Mouse (Mus musculus): ENCODE data around the gene Igf2.

The Igf2 gene

DNA sequence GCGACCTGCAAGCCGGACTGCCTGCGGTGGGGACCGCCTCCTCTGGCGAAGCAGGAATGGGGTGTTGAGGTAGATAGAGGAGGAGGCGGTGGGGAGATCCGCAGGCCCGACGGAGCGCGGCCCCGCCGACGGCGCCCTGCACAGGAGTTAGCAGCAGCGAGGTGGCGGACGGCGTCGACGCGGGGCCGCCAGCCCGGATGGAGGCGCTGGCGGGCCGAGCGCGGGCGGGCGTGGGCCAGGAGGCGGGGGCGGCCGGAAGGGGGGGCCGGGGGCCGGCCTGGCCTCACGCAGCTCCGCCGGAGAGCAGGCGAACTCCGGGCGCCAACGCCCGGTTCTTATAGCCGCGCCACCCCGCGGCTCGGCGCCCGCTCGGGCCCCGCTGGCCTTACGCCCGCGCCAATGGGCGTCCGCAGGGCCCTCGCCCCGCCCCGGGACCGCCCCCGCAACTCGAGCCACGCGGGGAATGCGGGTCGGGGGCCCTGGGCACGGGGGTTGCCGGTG lies 7.4 kb downstream of the Igf2 start:
- DNase-seq (ENCODE audit: inconsistent ontology term) = no peak

DNA sequence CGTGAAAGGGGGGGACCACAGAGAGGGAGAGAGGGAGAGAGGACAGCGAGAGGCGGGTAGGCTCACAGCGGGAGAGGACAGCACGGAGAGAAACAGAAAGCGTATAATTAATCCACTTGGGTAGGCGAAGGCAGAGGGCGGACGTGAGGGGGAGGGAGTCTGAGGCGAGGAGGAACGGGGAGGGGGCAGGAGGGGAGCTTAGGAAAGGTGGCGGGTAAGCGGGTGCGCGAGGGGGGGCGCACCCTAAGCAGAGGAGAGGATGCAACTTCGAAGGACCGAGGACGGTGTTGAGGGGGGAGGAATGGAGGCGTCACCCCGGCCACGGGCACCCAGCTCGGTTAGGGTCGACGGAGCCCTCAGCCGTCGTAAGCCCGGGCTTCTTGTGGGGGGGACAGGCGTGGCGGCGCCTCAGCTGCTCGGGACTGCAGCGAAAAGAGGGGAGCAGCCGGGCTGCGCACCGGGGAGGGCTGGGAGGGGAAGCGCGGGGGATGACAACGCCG lies 7.9 kb downstream of the Igf2 start:
- no peak for DNase-seq (ENCODE audit: inconsistent ontology term)

DNA sequence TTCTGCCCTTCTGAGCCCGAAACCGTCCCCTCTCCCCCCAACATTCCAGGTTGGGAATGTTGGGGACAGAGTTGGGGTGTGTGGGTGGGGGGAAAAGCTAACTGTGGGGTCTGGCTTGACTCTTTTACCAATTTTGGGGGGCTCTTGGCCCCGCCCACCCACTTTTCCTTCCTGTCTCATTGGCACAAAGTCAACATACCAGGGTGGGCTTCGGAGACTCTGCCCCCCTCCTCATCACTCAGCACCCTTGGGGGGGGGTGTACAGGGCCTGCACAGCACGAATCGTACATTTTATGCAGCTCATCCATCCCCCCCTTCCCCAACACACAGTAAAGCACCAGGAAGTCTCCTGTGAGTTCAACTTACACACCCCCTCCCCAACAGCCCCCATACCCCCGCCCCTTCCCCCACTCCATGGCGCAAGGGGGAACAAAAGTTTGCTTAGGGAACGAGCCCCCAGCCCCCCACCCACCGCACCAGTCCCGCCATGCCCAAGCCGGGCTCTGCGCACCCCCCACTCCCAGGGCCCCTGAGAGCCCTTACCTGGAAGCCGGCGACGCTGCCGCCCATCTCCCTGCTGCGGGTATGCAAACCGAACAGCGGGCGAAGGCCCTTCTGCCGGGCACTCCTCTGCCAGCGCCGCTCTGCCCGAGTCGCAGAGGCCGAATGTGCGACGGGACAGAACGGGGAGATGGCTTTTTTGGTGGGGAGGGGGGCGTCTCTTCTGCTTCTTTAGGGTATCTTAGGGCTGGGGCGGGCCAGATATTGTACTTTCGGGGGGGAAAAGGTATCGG lies 8.6 kb downstream of the Igf2 start:
- no peak for DNase-seq (ENCODE audit: inconsistent ontology term)

DNA sequence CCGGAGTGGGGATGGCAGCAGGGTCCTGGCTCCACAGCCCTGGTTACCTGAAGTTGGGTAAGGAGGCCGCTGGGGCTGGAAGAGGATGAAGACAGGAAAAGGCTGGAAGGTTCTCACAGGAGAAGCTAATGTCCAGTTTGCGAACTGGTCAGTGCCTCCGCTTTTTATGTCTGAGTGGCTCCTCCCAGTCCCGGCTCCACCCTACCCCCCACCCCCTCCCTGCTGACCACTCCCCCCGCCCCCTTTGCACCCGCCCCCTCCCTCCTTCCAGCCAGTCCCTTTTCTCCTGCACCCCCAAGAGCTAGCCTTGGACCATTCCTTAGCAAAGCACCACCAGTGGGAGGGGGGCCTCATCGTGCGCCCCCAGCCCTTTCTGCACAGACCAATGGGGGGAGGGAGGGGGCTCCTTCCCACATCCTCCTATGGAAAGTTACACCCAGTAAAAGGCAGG lies 9.2 kb downstream of the Igf2 start:
- no peak for DNase-seq (ENCODE audit: inconsistent ontology term)

DNA sequence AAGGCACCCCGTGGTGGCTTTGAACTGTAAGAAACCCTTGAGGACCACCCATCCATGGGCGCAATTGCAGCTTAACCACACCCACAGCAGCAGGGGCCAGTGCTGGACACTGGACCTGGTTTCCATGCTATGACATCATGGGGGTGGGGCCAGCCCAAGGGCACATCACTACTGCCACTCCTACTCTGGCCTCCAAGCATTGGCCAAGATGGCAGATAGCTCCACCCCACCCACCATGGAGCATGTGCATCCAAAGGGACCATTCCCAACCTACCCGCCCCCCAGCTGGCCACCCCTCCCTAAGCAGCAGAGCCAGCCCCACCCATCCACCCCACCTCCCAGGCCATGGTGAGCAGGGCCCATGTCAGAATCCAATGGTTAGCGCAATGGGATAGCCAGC lies 10.6 kb downstream of the Igf2 start:
- DNase-seq (ENCODE audit: inconsistent ontology term) = no peak

DNA sequence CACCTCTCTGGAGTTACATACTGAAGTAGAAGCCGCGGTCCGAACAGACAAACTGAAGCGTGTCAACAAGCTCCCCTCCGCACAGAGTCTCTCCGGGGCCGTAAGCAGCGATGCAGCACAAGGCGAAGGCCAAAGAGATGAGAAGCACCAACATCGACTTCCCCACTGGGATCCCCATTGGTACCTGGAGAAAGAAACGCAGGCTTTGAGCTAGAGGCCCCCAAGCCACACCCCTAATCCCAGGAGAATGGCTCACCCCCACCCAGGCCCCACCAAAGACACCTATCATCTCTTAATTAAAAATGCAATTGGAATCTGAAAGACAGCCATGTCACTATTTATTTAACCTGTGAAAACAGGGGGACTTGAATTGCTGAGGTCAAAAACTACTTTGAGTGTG lies 11.0 kb downstream of the Igf2 start:
- DNase-seq (ENCODE audit: inconsistent ontology term) = no peak

DNA sequence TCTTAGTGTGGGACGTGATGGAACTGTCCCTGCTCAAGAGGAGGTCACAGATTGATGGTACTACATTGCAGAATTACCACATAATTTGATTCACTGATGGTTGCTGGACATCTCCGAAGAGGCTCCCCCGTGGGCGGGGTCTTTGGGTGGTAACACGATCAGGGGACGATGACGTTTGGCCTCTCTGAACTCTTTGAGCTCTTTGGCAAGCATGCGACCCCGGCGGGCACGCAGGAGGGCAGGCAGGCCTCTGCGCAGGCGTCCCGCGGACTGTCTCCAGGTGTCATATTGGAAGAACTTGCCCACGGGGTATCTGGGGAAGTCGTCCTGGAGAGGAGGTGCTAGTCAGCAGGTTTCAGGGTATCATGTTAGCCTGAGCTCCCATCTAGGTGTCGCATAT lies 12.9 kb downstream of the Igf2 start:
- no peak for DNase-seq (ENCODE audit: inconsistent ontology term)

DNA sequence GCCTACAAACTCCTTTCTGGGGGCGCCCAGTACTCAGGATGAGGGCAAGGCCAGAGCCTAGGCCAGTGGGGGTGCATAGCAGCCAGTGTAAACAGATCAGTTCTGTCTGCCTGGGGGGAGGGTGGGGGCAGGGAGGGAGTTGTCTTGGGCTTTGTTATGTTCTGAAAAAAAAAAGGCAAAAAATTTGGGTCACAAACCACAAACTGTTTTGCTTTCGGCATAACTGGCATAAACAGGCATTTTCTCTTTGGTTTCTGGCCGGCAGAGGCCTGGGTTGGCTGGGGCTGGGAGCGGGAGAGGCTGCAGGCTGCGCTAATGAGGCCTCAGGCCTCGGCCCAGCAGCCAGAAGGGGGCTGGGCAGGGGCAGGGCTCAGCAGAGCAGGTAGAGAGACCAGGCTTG lies 19.9 kb downstream of the Igf2 start:
- peak; percentile 95 for DNase-seq (ENCODE audit: inconsistent ontology term)

DNA sequence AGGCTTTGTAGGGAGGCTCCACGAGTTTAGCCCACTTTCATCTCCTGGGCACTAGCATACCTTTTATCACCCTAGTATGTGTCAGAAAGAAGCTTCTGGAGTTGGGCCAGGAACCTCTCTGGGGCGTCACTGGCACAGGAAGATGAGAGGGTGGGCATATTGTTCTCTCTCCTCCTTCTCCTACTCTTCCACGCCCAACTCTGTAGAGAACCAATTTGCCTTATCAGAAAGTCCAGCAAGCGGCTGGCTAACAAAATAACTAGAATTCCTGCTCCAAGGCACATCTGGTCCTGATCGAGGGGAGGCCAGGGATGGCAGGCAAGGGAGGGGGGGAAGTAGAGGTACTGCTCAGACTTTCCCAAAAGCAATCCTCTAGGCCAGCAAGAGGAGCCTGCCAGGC lies 21.6 kb downstream of the Igf2 start:
- no peak for DNase-seq (ENCODE audit: inconsistent ontology term)

DNA sequence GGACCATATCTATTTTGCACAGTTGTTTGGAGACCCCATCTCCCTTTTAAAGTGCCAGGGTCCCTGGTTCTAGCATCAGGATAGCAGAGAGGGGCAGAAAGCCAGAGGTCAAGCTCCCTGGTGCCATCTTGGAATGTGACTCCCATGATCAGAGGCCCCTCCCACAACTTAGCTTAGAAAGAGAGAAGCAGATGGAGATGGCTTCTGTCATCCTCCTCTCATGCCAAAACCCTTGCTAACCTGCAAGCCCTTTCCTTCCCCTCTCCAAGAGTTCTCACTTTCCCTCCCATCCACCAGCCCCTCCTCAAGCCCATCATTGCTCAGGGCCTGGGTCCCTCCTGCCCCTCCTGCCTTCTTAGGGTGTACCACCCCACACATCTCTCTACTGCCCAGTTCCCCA lies 30.4 kb downstream of the Igf2 start:
- DNase-seq (ENCODE audit: inconsistent ontology term) = no peak

DNA sequence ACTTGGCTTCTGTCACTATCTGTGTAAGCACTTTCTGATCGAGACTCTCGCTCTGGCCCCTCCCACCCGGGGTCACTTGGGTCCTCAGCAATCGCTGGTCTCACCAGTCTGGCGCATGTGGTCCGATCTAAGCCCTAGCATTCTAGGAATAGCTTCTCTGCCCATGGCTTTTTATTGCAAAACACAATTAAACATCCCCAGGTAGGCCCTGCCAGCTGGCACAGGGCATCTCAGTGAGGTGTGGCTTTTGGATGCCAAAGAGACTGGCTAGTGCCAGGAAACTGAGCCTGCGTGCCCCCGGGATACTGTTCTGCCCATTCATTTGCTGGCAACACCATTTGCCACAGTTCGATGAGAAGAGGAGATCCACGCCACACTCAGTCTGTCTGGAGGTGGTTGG lies 35.9 kb downstream of the Igf2 start:
- DNase-seq (ENCODE audit: inconsistent ontology term) = peak; percentile 30

DNA sequence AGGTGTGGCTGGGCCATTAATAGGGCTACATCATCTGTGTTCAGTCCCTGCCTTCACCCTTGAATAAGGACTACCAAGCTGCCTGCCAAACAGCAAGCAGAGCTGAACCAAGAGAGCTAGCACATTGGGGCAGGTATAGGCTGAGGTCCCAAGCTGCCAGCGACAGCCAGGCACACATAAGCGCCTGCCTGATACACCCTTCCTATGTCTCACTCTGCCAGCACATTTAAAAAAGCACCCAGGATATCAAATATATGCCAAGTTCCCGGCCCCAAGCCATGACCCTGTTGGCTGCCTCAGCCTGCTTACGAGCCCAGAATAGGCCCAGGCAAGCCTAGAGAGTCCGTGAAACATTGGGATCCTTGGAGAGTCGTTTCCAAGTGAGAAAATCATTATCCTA lies 36.8 kb downstream of the Igf2 start:
- DNase-seq (ENCODE audit: inconsistent ontology term) = no peak

DNA sequence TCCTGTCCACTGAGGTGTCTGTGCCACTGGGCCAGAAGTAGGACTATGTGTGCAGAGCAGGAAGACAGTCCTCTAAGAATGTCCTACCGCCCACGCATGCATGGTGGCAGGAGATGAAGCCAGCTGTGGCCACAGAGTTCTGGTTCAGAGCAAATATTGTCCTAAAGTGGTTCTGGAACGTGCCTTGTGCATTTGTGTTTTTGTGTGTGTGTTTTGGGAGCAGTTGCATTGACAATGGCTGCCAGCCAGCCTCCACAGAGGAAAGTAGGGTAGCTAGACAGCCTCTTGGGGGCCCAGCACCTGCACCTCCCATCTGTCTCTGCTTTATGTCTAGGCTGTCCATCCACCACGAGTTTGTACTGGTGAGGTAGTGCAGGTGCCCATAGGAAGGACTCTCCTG lies 44.4 kb downstream of the Igf2 start:
- DNase-seq (ENCODE audit: inconsistent ontology term) = no peak

DNA sequence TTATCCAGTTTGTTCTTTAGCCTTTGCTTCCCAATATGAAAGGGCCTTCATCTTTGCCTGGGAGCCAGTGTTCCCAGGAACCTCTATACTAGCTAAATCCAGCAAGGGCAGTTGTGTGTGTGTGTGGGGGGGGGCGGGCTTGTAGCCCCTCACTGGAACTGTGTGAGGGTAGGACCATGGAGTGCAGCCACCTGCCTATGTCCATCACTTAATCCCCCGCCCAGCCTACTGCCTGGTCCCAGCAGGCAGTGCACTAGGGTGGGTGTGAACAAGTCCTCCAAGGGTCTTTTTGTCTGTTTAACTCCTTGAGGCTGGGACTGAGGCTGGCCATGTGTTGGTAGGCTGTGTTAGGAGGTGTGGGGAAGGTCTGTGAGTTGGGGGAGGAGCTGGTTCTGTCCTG lies 53.5 kb downstream of the Igf2 start:
- no peak for DNase-seq (ENCODE audit: inconsistent ontology term)

DNA sequence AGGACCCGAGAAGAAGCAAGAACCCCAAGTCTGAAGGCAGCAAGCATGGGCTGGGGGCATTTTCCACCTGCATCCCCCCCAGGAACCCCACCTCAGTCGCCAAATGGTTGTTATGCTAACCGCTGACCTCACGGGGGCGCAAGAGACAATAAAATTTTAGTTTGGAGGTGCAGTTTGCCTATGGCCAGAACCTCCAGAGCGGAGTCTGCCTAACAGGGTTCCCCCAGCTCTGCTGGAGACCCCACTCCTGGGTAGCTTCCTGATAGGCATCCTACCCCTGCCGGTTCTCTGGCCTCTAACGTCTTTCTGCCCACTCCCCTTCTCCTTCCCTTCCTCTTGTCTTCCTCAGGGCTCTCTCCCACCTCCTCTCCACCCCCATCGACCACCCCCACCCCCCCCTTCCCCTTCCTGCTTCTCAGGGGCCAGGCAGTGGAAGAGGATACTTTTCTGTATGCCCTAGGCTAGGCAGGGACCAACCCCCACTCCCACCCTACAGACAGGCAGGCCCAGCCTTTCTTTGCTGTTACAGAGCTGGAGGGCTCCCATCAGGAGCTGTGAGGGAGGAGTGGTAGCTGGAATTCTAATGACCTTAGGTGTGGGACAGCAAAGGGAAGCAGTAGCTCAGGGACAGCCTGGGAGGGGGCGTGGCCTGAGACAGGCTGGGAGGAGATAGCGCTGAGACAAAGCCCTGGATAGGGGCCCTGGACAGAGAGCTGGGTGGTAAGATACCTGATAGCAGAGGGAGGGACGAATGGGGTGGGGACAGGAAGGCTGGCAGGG lies 55.8 kb downstream of the Igf2 start:
- peak; percentile 23 for DNase-seq (ENCODE audit: inconsistent ontology term)

DNA sequence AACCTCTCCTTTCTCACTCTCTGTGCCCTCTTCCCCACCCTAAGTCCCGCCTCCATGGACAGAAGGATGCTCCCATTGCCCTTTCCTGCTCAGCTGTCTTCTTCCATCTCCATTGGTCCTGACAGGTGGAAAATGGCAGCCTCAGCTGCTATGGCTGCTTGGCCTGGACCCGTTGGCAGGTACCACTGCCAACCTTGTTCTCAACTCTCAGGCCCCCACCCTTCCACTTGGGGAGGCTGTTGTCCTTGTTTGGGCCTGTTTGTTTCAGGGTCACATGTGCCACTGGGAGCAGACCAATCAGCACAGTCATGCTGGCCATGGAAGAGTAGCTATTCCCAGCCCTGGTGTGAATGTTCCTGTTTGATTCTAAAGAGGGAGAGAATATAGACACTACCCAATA lies 65.7 kb downstream of the Igf2 start:
- no peak for DNase-seq (ENCODE audit: inconsistent ontology term)
